Mouse (Mus musculus): ENCODE measurements around the gene Usp10. TPM values are rescaled to one million over a fixed set of nuclear protein-coding genes. Genes with fewer than 3 reads are reported as not detected.
A peak's percentile ranks its signal among the peaks of the same experiment; 100 is the strongest.

Usp10 gene
- total and polyA plus RNA-seq, 3 experiments = 42.7 to 108 (median 61.0) TPM

GRCm38 (mm10) chr8:119881301-119881700 lies 28.9 kb upstream of the Usp10 start:
- Histone ChIP-seq H3K4me1 (ENCODE audit: insufficient read depth, low read depth, low read length) (no peaks in the 10 kb centered on the region), H3K36me3 (replicated peaks) (peaks cover 3% of the 10 kb centered on the region), H3K4me3 (ENCODE audit: low read depth, low read length) (no peak overlapping the region), H3K27me3 (ENCODE audit: insufficient read depth, low read length) (peaks cover 44% of the 10 kb centered on the region), H3K9me3 (replicated peaks) (no peaks in the 10 kb centered on the region)
- DNase-seq (ENCODE audit: low spot score) (no peak), ATAC-seq (ENCODE audit: extremely low read depth, insufficient number of reproducible peaks, low FRiP score, poor library complexity, severe bottlenecking) (no peak)
- no peak for TF ChIP-seq POLR2AphosphoS5 (IDR thresholded peaks at IDR 0.05; ENCODE audit: insufficient replicate concordance, low read depth, low read length)
- no peak for TF ChIP-seq GATA1 (IDR thresholded peaks at IDR 0.05; ENCODE audit: borderline replicate concordance, low read length)
- no peak for TF ChIP-seq TAL1 (conservative IDR thresholded peaks at IDR 0.05; ENCODE audit: low read depth, low read length)
- TF ChIP-seq CTCF (IDR thresholded peaks at IDR 0.05; ENCODE audit: low read depth, low read length) = no peak
- no peak for TF ChIP-seq GATA2 (IDR thresholded peaks at IDR 0.05; ENCODE audit: borderline replicate concordance, low read depth, low read length)

GRCm38 (mm10) chr8:119881917-119882316 lies 28.2 kb upstream of the Usp10 start:
- Histone ChIP-seq H3K27me3 (ENCODE audit: insufficient read depth, low read length) (peaks cover 45% of the 10 kb centered on the region), H3K4me1 (ENCODE audit: insufficient read depth, low read depth, low read length) (no peaks in the 10 kb centered on the region), H3K4me3 (ENCODE audit: low read depth, low read length) (no peak overlapping the region), H3K9me3 (replicated peaks) (no peaks in the 10 kb centered on the region), H3K36me3 (replicated peaks) (no peaks in the 10 kb centered on the region)
- TF ChIP-seq CTCF (IDR thresholded peaks at IDR 0.05; ENCODE audit: low read depth, low read length) (no peak), POLR2AphosphoS5 (IDR thresholded peaks at IDR 0.05; ENCODE audit: insufficient replicate concordance, low read depth, low read length) (no peak), GATA1 (IDR thresholded peaks at IDR 0.05; ENCODE audit: borderline replicate concordance, low read length) (no peak), TAL1 (conservative IDR thresholded peaks at IDR 0.05; ENCODE audit: low read depth, low read length) (no peak)
- DNase-seq (ENCODE audit: low spot score) = no peak
- ATAC-seq (ENCODE audit: extremely low read depth, insufficient number of reproducible peaks, low FRiP score, poor library complexity, severe bottlenecking) = no peak

- Histone ChIP-seq H3K36me3 (replicated peaks) (no peaks in the 10 kb centered on the region), H3K27me3 (ENCODE audit: insufficient read depth, low read length) (peaks cover 46% of the 10 kb centered on the region), H3K4me3 (ENCODE audit: low read depth, low read length) (no peak overlapping the region), H3K9me3 (replicated peaks) (no peaks in the 10 kb centered on the region), H3K4me1 (ENCODE audit: insufficient read depth, low read depth, low read length) (no peaks in the 10 kb centered on the region)
- TF ChIP-seq GATA1 (IDR thresholded peaks at IDR 0.05; ENCODE audit: borderline replicate concordance, low read length) = no peak
- TF ChIP-seq CTCF (IDR thresholded peaks at IDR 0.05; ENCODE audit: low read depth, low read length) = no peak
- no peak for TF ChIP-seq GATA2 (IDR thresholded peaks at IDR 0.05; ENCODE audit: borderline replicate concordance, low read depth, low read length)
- TF ChIP-seq POLR2AphosphoS5 (IDR thresholded peaks at IDR 0.05; ENCODE audit: insufficient replicate concordance, low read depth, low read length) = no peak
- TF ChIP-seq TAL1 (conservative IDR thresholded peaks at IDR 0.05; ENCODE audit: low read depth, low read length) = no peak
- no peak for DNase-seq (ENCODE audit: low spot score)
- ATAC-seq (ENCODE audit: extremely low read depth, insufficient number of reproducible peaks, low FRiP score, poor library complexity, severe bottlenecking) = no peak
Observed at GRCm38 (mm10) chr8:119883281-119883680, 26.9 kb upstream of the Usp10 start.

- Histone ChIP-seq H3K36me3 (replicated peaks) (no peaks in the 10 kb centered on the region), H3K4me1 (ENCODE audit: insufficient read depth, low read depth, low read length) (peaks cover 3% of the 10 kb centered on the region; the same call in 1 of the 2 replicates), H3K27me3 (ENCODE audit: insufficient read depth, low read length) (peaks cover 31% of the 10 kb centered on the region), H3K4me3 (ENCODE audit: low read depth, low read length) (no peak overlapping the region), H3K9me3 (replicated peaks) (no peaks in the 10 kb centered on the region)
- TF ChIP-seq TAL1 (conservative IDR thresholded peaks at IDR 0.05; ENCODE audit: low read depth, low read length) (no peak), GATA1 (IDR thresholded peaks at IDR 0.05; ENCODE audit: borderline replicate concordance, low read length) (no peak), CTCF (IDR thresholded peaks at IDR 0.05; ENCODE audit: low read depth, low read length) (no peak), GATA2 (IDR thresholded peaks at IDR 0.05; ENCODE audit: borderline replicate concordance, low read depth, low read length) (no peak), POLR2AphosphoS5 (IDR thresholded peaks at IDR 0.05; ENCODE audit: insufficient replicate concordance, low read depth, low read length) (no peak)
- ATAC-seq (ENCODE audit: extremely low read depth, insufficient number of reproducible peaks, low FRiP score, poor library complexity, severe bottlenecking) (no peak), DNase-seq (ENCODE audit: low spot score) (no peak)
Observed at GRCm38 (mm10) chr8:119885612-119886011, 24.5 kb upstream of the Usp10 start.

GRCm38 (mm10) chr8:119887130-119887529 lies 23.0 kb upstream of the Usp10 start:
- TF ChIP-seq CTCF (IDR thresholded peaks at IDR 0.05; ENCODE audit: low read depth, low read length) (peak; percentile 91), GATA1 (IDR thresholded peaks at IDR 0.05; ENCODE audit: borderline replicate concordance, low read length) (no peak)
- H3K36me3 ChIP-seq (replicated peaks) = no peaks in the 10 kb centered on the region
- peaks cover 3% of the 10 kb centered on the region; the same call in 1 of the 2 replicates for H3K4me1 ChIP-seq (ENCODE audit: insufficient read depth, low read depth, low read length)
- ATAC-seq (ENCODE audit: extremely low read depth, insufficient number of reproducible peaks, low FRiP score, poor library complexity, severe bottlenecking) = no peak
- DNase-seq (ENCODE audit: low spot score) = no peak
- H3K4me3 ChIP-seq (ENCODE audit: low read depth, low read length) = no peak overlapping the region
- H3K27me3 ChIP-seq (ENCODE audit: insufficient read depth, low read length) = peaks cover 25% of the 10 kb centered on the region
- H3K9me3 ChIP-seq (replicated peaks) = no peaks in the 10 kb centered on the region

- no peak for ATAC-seq (ENCODE audit: extremely low read depth, insufficient number of reproducible peaks, low FRiP score, poor library complexity, severe bottlenecking)
- Histone ChIP-seq H3K36me3 (replicated peaks) (no peaks in the 10 kb centered on the region), H3K4me1 (ENCODE audit: insufficient read depth, low read depth, low read length) (peaks cover 3% of the 10 kb centered on the region; the same call in 1 of the 2 replicates), H3K27me3 (ENCODE audit: insufficient read depth, low read length) (peaks cover 25% of the 10 kb centered on the region), H3K9me3 (replicated peaks) (no peaks in the 10 kb centered on the region), H3K4me3 (ENCODE audit: low read depth, low read length) (no peak overlapping the region)
- TF ChIP-seq POLR2AphosphoS5 (IDR thresholded peaks at IDR 0.05; ENCODE audit: insufficient replicate concordance, low read depth, low read length) = no peak
- DNase-seq (ENCODE audit: low spot score) = no peak
Observed at GRCm38 (mm10) chr8:119888012-119888411, 22.1 kb upstream of the Usp10 start.

- no peak for ATAC-seq (ENCODE audit: extremely low read depth, insufficient number of reproducible peaks, low FRiP score, poor library complexity, severe bottlenecking)
- H3K36me3 ChIP-seq (replicated peaks) = no peaks in the 10 kb centered on the region
- H3K4me3 ChIP-seq (ENCODE audit: low read depth, low read length) = no peak overlapping the region
- peaks cover 19% of the 10 kb centered on the region for H3K27me3 ChIP-seq (ENCODE audit: insufficient read depth, low read length)
- H3K4me1 ChIP-seq (ENCODE audit: insufficient read depth, low read depth, low read length) = no peaks in the 10 kb centered on the region
- no peak for DNase-seq (ENCODE audit: low spot score)
- no peaks in the 10 kb centered on the region for H3K9me3 ChIP-seq (replicated peaks)
- TF ChIP-seq TAL1 (conservative IDR thresholded peaks at IDR 0.05; ENCODE audit: low read depth, low read length) (no peak), GATA2 (IDR thresholded peaks at IDR 0.05; ENCODE audit: borderline replicate concordance, low read depth, low read length) (no peak), GATA1 (IDR thresholded peaks at IDR 0.05; ENCODE audit: borderline replicate concordance, low read length) (no peak), CTCF (IDR thresholded peaks at IDR 0.05; ENCODE audit: low read depth, low read length) (no peak), POLR2AphosphoS5 (IDR thresholded peaks at IDR 0.05; ENCODE audit: insufficient replicate concordance, low read depth, low read length) (no peak)
Observed at GRCm38 (mm10) chr8:119897069-119897468, 13.1 kb upstream of the Usp10 start.

Data from G1E (cell line).